Mouse (Mus musculus) midbrain, embryonic 14.5 days (tissue): ENCODE measurements around the gene Arid1b. TPM values are rescaled to one million over a fixed set of nuclear protein-coding genes. Genes with fewer than 3 reads are reported as not detected.

Source experiments
- ATAC-seq: fragments of 200-750 bp; cut with Nextera tagmentation; 2 replicates; pipeline ENCODE4 v1.8.0; 2017; ENCODE audit warnings: moderate number of reproducible peaks, moderate library complexity; ENCODE audit not compliant: low FRiP score, low TSS enrichment
- DNase-seq: peaks from one replicate; pipeline ENCODE4 v3.0.0-alpha.2; 2015
- H3K27ac ChIP-seq: fragments of 300-500 bp; sonication (generic); replicated peaks from 2 replicates; pipeline ENCODE4 v1.5.1; 2014; ENCODE audit warnings: mild to moderate bottlenecking, low read depth, low read length, moderate library complexity
- H3K27me3 ChIP-seq: fragments of 300-500 bp; sonication (generic); 2 replicates; pipeline ENCODE4 v1.6.1; 2014; ENCODE audit warnings: low read length, control low read depth, mixed read lengths; ENCODE audit not compliant: control insufficient read depth, insufficient read depth
- H3K36me3 ChIP-seq: fragments of 300-500 bp; sonication (generic); 2 replicates; pipeline ENCODE4 v1.6.1; 2014; ENCODE audit warnings: low read length, control low read depth; ENCODE audit not compliant: control insufficient read depth, insufficient read depth
- H3K4me1 ChIP-seq: fragments of 300-500 bp; sonication (generic); 2 replicates; pipeline ENCODE4 v1.6.1; 2014; ENCODE audit warnings: mild to moderate bottlenecking, antibody characterized with exemption, low read length, control low read depth; ENCODE audit not compliant: control insufficient read depth, insufficient read depth
- H3K4me2 ChIP-seq: fragments of 300-500 bp; sonication (generic); 2 replicates; pipeline ENCODE4 v1.6.1; 2014; ENCODE audit warnings: mild to moderate bottlenecking, low read length, moderate library complexity
- H3K4me3 ChIP-seq: fragments of 300-500 bp; sonication (generic); replicated peaks from 2 replicates; pipeline ENCODE4 v1.5.1; 2014; ENCODE audit warnings: low read depth, low read length
- H3K9ac ChIP-seq: fragments of 300-500 bp; sonication (generic); replicated peaks from 2 replicates; pipeline ENCODE4 v1.6.1; 2014; ENCODE audit warnings: mild to moderate bottlenecking, low read length, moderate library complexity
- H3K9me3 ChIP-seq: fragments of 300-500 bp; sonication (generic); 2 replicates; pipeline ENCODE4 v1.6.1; 2016; ENCODE audit warnings: low read length, control low read depth, mixed read lengths; ENCODE audit not compliant: control insufficient read depth
- WGBS: fragments of 180-500 bp; shearing (Covaris S2); extraction: QIAGEN DNeasy Blood & Tissue Kit; methylation state at CpG from one replicate; pipeline ENCODE4 v1.1.7; 2014; 5-methylcytosine and 5-hydroxymethylcytosine counted together
- polyA plus RNA-seq: library from polyadenylated mRNA; unstranded; fragments of >200 nt; fragmentation: Nextera tagmentation; extraction: Ambion mirVana; gene quantifications from 2 replicates; pipeline ENCODE4 v1.2.1, GENCODE M21; 2014

Arid1b gene
- polyA plus RNA-seq, 1 experiment from 2014 or later, result 23.8 TPM

GRCm38 (mm10) chr17:5209076-5209475 is 214.9 kb downstream of the Arid1b start:
- ATAC-seq, result no peak
- Histone ChIP-seq H3K27ac (no peak overlapping the region), H3K9me3 (no peaks in the 10 kb centered on the region), H3K36me3 (no peaks in the 10 kb centered on the region), H3K9ac (no peak overlapping the region), H3K27me3 (no peaks in the 10 kb centered on the region), H3K4me2 (no peak overlapping the region), H3K4me3 (no peak overlapping the region), H3K4me1 (peaks cover 40% of the 10 kb centered on the region)
- DNase-seq, result no peak
- 91% methylated on average over 1 of the region's 1 CpGs for WGBS

- no peaks in the 10 kb centered on the region for H3K27me3 ChIP-seq
- no peak overlapping the region for H3K9ac ChIP-seq
- no peak overlapping the region for H3K27ac ChIP-seq
- no peaks in the 10 kb centered on the region for H3K36me3 ChIP-seq
- no peak for ATAC-seq
- H3K4me3 ChIP-seq, result no peak overlapping the region
- DNase-seq, result no peak
- H3K4me1 ChIP-seq, result peaks cover 42% of the 10 kb centered on the region
- no peaks in the 10 kb centered on the region for H3K9me3 ChIP-seq
- WGBS, result 85% methylated on average over 6 of the region's 6 CpGs
- no peak overlapping the region for H3K4me2 ChIP-seq
Observed at GRCm38 (mm10) chr17:5210101-5210727, 216.1 kb downstream of the Arid1b start.

GRCm38 (mm10) chr17:5210891-5211290 is 216.8 kb downstream of the Arid1b start:
- Histone ChIP-seq H3K27ac (peak overlapping the region; percentile 80; the same call in 1 of the 2 replicates), H3K27me3 (no peaks in the 10 kb centered on the region), H3K36me3 (no peaks in the 10 kb centered on the region), H3K9ac (no peak overlapping the region), H3K4me2 (no peak overlapping the region), H3K4me3 (no peak overlapping the region), H3K4me1 (peaks cover 42% of the 10 kb centered on the region), H3K9me3 (no peaks in the 10 kb centered on the region)
- WGBS, result 94% methylated on average over 7 of the region's 7 CpGs
- DNase-seq (no peak), ATAC-seq (no peak)

- DNase-seq (peak; percentile 78), ATAC-seq (peak; percentile 82)
- Histone ChIP-seq H3K4me1 (peaks cover 46% of the 10 kb centered on the region), H3K4me2 (peak overlapping the region; percentile 25), H3K4me3 (no peak overlapping the region), H3K27ac (peak overlapping the region; percentile 80), H3K9me3 (no peaks in the 10 kb centered on the region), H3K9ac (no peak overlapping the region), H3K27me3 (no peaks in the 10 kb centered on the region), H3K36me3 (no peaks in the 10 kb centered on the region)
- 24% methylated on average over 12 of the region's 12 CpGs for WGBS
Observed at GRCm38 (mm10) chr17:5212166-5212565, 218.0 kb downstream of the Arid1b start.

- Histone ChIP-seq H3K27me3 (no peaks in the 10 kb centered on the region), H3K27ac (peak overlapping the region; percentile 80), H3K9ac (0 out of 2 replicates have a peak overlapping the region, but pooled peaks have one; percentile 29), H3K36me3 (no peaks in the 10 kb centered on the region), H3K9me3 (no peaks in the 10 kb centered on the region), H3K4me3 (no peak overlapping the region), H3K4me2 (no peak overlapping the region), H3K4me1 (peaks cover 50% of the 10 kb centered on the region)
- WGBS, result 53% methylated on average over 6 of the region's 6 CpGs
- no peak for ATAC-seq
- no peak for DNase-seq
Observed at GRCm38 (mm10) chr17:5213441-5213840, 219.3 kb downstream of the Arid1b start.

GRCm38 (mm10) chr17:5215352-5215751 is 221.2 kb downstream of the Arid1b start:
- Histone ChIP-seq H3K36me3 (no peaks in the 10 kb centered on the region), H3K4me2 (no peak overlapping the region), H3K27ac (peak overlapping the region; percentile 41; the same call in 1 of the 2 replicates), H3K27me3 (no peaks in the 10 kb centered on the region), H3K4me1 (peaks cover 50% of the 10 kb centered on the region), H3K9me3 (no peaks in the 10 kb centered on the region), H3K4me3 (no peak overlapping the region), H3K9ac (no peak overlapping the region)
- ATAC-seq (no peak), DNase-seq (no peak)
- WGBS, result 92% methylated on average over 4 of the region's 4 CpGs

GRCm38 (mm10) chr17:5216965-5217546 is 222.9 kb downstream of the Arid1b start:
- H3K4me2 ChIP-seq, result no peak overlapping the region
- H3K9me3 ChIP-seq, result no peaks in the 10 kb centered on the region
- no peak overlapping the region for H3K4me3 ChIP-seq
- ATAC-seq (no peak), DNase-seq (no peak)
- H3K27me3 ChIP-seq, result no peaks in the 10 kb centered on the region
- H3K9ac ChIP-seq, result no peak overlapping the region
- H3K36me3 ChIP-seq, result no peaks in the 10 kb centered on the region
- WGBS, result 41% methylated on average over 10 of the region's 10 CpGs
- peaks cover 45% of the 10 kb centered on the region for H3K4me1 ChIP-seq
- 0 out of 2 replicates have a peak overlapping the region, but pooled peaks have one; percentile 8 for H3K27ac ChIP-seq

GRCm38 (mm10) chr17:5217852-5218845 is 224.0 kb downstream of the Arid1b start:
- Histone ChIP-seq H3K9me3 (no peaks in the 10 kb centered on the region), H3K9ac (no peak overlapping the region), H3K4me1 (peaks cover 36% of the 10 kb centered on the region), H3K4me3 (no peak overlapping the region), H3K27ac (no peak overlapping the region), H3K36me3 (no peaks in the 10 kb centered on the region), H3K27me3 (no peaks in the 10 kb centered on the region), H3K4me2 (no peak overlapping the region)
- WGBS, result 74% methylated on average over 9 of the region's 9 CpGs
- ATAC-seq (peak; percentile 43; the same call in 1 of the 2 replicates), DNase-seq (no peak)
